Mouse (Mus musculus) E14TG2a.4 (cell line): ENCODE results near the gene Bet1.

Experiments
- H3K27me3 ChIP-seq: 2 replicates; pipeline ENCODE4 v1.6.1; 2014; ENCODE audit warnings: low read length, control low read depth; ENCODE audit not compliant: insufficient read depth
- H3K36me3 ChIP-seq: 2 replicates; pipeline ENCODE4 v1.6.1; 2014; ENCODE audit warnings: low read length, control low read depth; ENCODE audit not compliant: insufficient read depth
- H3K4me1 ChIP-seq: replicated peaks from 2 replicates; pipeline ENCODE4 v1.6.1; 2014; ENCODE audit warnings: low read depth, low read length, control low read depth
- H3K4me3 ChIP-seq: replicated peaks from 2 replicates; pipeline ENCODE4 v1.5.1; 2014; ENCODE audit warnings: mild to moderate bottlenecking, low read length
- H3K9me3 ChIP-seq: 2 replicates; pipeline ENCODE4 v1.6.1; 2014; ENCODE audit warnings: low read length, control low read depth
- CTCF ChIP-seq: conservative IDR thresholded peaks from 2 replicates; pipeline ENCODE4 v1.5.1; 2014; ENCODE audit warnings: low read length
- NANOG ChIP-seq: IDR thresholded peaks from 2 replicates; pipeline ENCODE4 v1.6.1; 2014; ENCODE audit warnings: borderline replicate concordance, low read length, mixed read lengths
- POU5F1 ChIP-seq: IDR thresholded peaks from 2 replicates; pipeline ENCODE4 v1.6.1; 2014; ENCODE audit warnings: low read length, borderline replicate concordance

The Bet1 gene

DNA sequence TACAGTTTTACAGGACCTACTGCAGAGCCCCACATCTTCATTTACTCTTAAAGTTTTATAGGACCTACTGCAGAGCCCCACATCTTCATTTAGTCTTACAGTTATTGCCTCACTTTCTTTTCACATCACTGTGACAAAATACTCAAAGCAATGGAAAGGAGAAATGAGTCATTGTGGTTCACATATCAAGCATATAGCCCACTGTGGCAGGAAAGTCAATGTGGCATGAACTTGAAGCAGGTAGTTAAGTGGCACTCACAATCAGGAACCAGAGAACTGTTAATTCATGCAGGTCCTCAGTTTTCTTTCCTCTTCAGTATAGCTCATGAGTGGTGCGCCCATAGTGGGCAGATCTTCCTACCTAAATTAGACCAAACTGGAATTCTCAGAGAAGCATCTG lies 39.6 kb downstream of the Bet1 start:
- Histone ChIP-seq H3K27me3 (no peaks in the 10 kb centered on the region), H3K4me1 (no peaks in the 10 kb centered on the region), H3K36me3 (no peaks in the 10 kb centered on the region), H3K9me3 (no peaks in the 10 kb centered on the region), H3K4me3 (no peak overlapping the region)
- TF ChIP-seq CTCF (no peak), NANOG (no peak), POU5F1 (no peak)

- H3K36me3 ChIP-seq, result no peaks in the 10 kb centered on the region
- no peak overlapping the region for H3K4me3 ChIP-seq
- H3K9me3 ChIP-seq, result no peaks in the 10 kb centered on the region
- H3K27me3 ChIP-seq, result no peaks in the 10 kb centered on the region
- TF ChIP-seq NANOG (no peak), POU5F1 (no peak), CTCF (no peak)
- no peaks in the 10 kb centered on the region for H3K4me1 ChIP-seq
These were observed 45.0 kb downstream of the Bet1 start for GRCm38 (mm10) chr6:4041821-4042220.

GRCm38 (mm10) chr6:4030956-4031355 lies 55.8 kb downstream of the Bet1 start:
- H3K9me3 ChIP-seq, result no peaks in the 10 kb centered on the region
- H3K4me1 ChIP-seq, result no peaks in the 10 kb centered on the region
- H3K4me3 ChIP-seq, result no peak overlapping the region
- H3K36me3 ChIP-seq, result no peaks in the 10 kb centered on the region
- H3K27me3 ChIP-seq, result no peaks in the 10 kb centered on the region
- no peak for TF ChIP-seq POU5F1
- no peak for TF ChIP-seq CTCF
- TF ChIP-seq NANOG, result no peak
